Mouse (Mus musculus) megakaryocyte, embryonic 14.5 days (primary cell): ENCODE results near the gene Pds5a. TPM values are rescaled to one million over a fixed set of nuclear protein-coding genes. Genes with fewer than 3 reads are reported as not detected.

Source experiments
- H3K27me3 ChIP-seq: replicated peaks from 2 replicates; pipeline ENCODE3; 2012; ENCODE audit warnings: inconsistent platforms
- H3K36me3 ChIP-seq: replicated peaks from 2 replicates; pipeline ENCODE3; 2012; ENCODE audit warnings: low read length, inconsistent platforms, mixed read lengths
- H3K4me1 ChIP-seq: 2 replicates; pipeline ENCODE4 v1.6.1; 2012; ENCODE audit warnings: inconsistent platforms
- H3K4me3 ChIP-seq: replicated peaks from 2 replicates; pipeline ENCODE3; 2012; ENCODE audit warnings: moderate library complexity, mild to moderate bottlenecking, inconsistent platforms
- H3K9me3 ChIP-seq: 2 replicates; pipeline ENCODE4 v1.6.1; 2012; ENCODE audit warnings: inconsistent platforms
- FLI1 ChIP-seq: IDR thresholded peaks from 2 replicates; pipeline ENCODE4 v1.6.1; 2012; ENCODE audit warnings: low read length, inconsistent platforms, mixed read lengths
- GATA1 ChIP-seq: IDR thresholded peaks from 3 replicates; pipeline ENCODE4 v1.6.1; 2012; ENCODE audit warnings: mixed read lengths, low read length, inconsistent platforms, borderline replicate concordance
- polyA plus RNA-seq: library from polyadenylated mRNA; stranded (reverse); fragments of >175 nt; gene quantifications from 2 replicates; pipeline ENCODE4 v1.2.3, GENCODE M21; 2012; ENCODE audit warnings: low replicate concordance; ENCODE audit not compliant: insufficient read depth

Pds5a gene
- polyA plus RNA-seq, 1 experiment, result 1.8 TPM

DNA sequence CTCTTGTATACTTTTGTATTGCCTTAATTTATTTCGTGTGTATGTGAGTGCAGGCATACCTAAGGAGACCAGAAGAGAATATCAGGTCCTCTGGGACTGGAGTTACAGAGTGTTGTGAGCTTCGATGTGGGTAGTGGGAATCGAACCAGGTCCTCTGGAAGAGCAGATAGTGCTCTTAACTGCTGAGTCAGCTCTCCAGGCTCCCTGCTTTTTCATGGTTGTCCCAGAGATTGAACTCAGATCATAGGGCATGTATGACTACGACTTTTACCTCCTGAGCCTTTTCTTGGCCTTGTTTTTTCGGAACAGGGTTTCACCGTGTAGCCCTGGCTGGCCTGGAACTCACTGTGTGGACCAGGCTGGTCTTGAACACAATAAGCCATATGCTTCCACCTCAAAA, 17.0 kb upstream of the Pds5a start:
- no peaks in the 10 kb centered on the region for H3K27me3 ChIP-seq
- no peak for TF ChIP-seq GATA1
- no peak for TF ChIP-seq FLI1
- peaks cover 3% of the 10 kb centered on the region for H3K36me3 ChIP-seq
- peaks cover 31% of the 10 kb centered on the region for H3K4me1 ChIP-seq
- H3K9me3 ChIP-seq, result no peaks in the 10 kb centered on the region
- H3K4me3 ChIP-seq, result no peak overlapping the region

DNA sequence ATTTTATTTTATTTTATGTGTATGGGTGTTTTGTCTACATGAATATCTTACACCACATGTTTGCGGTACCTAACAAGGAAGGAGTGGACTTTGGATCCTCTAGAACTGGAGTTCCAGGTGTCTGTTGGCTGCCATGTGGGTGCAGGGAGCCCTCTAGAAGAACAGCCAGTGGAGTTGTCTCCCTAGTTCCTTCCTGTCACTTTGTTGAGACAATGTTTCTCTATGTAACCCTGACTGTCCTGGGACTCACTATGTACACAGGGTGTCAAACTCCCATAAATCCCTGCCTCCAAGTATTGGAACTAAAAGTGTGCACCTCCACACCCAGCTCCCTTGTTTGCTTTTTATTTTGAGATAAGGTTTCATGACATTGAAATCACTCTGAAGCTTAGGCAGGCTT, 13.4 kb upstream of the Pds5a start:
- Histone ChIP-seq H3K4me1 (peaks cover 22% of the 10 kb centered on the region), H3K36me3 (no peaks in the 10 kb centered on the region), H3K4me3 (no peak overlapping the region), H3K9me3 (no peaks in the 10 kb centered on the region), H3K27me3 (no peaks in the 10 kb centered on the region)
- TF ChIP-seq GATA1 (no peak), FLI1 (no peak)

DNA sequence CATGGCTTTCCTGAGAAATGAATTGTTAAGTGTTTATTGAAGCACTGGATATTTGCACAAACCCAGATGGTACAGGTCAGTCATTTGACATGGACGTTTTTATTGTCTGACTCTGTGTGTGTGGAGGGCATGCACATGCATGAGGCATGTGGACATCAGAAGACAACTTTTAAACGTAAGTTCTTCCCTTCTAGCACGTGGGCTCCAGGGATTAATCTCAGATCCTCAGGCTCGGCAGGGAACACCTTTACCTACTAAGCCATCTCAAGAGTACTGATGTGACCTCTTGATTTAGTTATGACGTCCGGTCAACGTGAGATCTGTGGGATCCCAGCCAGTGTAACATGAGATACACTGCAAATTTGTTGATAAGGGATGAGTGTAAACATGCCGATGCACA, 12.2 kb upstream of the Pds5a start:
- no peaks in the 10 kb centered on the region for H3K9me3 ChIP-seq
- H3K4me3 ChIP-seq, result no peak overlapping the region
- no peak for TF ChIP-seq FLI1
- TF ChIP-seq GATA1, result no peak
- H3K27me3 ChIP-seq, result no peaks in the 10 kb centered on the region
- peaks cover 29% of the 10 kb centered on the region for H3K4me1 ChIP-seq
- H3K36me3 ChIP-seq, result no peaks in the 10 kb centered on the region

DNA sequence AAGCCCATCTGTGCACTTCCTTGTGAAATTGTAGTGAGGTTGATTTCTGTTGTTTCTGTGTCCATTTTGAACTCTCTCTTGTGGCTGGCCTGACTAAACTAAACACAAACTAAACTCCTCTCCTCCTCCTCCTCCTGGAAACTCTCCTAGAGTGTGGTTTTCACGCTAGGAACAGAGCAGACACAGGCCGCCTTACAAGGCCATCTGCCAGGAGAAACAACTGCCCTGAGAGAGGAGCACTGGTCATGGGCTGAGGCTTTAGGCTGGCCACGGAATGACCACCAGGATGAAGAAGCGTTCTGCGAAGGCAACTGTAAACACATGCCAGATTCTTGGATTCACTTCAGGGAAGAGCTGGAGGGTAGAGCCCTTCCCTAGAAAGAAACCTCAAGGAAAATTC, 8.9 kb upstream of the Pds5a start:
- H3K36me3 ChIP-seq, result no peaks in the 10 kb centered on the region
- H3K4me1 ChIP-seq, result peaks cover 39% of the 10 kb centered on the region
- H3K27me3 ChIP-seq, result no peaks in the 10 kb centered on the region
- H3K4me3 ChIP-seq, result no peak overlapping the region
- no peaks in the 10 kb centered on the region for H3K9me3 ChIP-seq
- TF ChIP-seq GATA1 (no peak), FLI1 (no peak)

DNA sequence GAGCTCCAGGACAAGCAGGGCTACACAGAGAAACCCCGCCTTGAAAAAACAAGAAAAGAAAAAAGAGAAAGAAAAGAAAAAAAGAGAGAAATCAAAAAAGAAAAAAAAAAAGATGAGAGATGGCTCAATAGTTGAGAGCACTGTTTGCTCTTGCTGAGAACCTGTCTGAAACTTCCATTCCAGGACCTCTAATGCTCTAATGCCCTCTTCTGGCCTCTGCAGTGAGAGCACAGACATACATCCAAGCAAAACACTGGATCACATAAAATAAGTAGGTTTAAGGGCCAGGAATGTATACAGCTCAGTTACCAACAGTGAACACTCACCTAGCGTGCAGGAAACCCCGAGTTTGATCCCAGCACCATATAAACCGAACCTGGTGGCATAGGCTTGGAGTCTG, 8.1 kb upstream of the Pds5a start:
- no peak overlapping the region for H3K4me3 ChIP-seq
- no peaks in the 10 kb centered on the region for H3K9me3 ChIP-seq
- no peaks in the 10 kb centered on the region for H3K36me3 ChIP-seq
- H3K27me3 ChIP-seq, result no peaks in the 10 kb centered on the region
- TF ChIP-seq GATA1 (no peak), FLI1 (no peak)
- H3K4me1 ChIP-seq, result peaks cover 35% of the 10 kb centered on the region

DNA sequence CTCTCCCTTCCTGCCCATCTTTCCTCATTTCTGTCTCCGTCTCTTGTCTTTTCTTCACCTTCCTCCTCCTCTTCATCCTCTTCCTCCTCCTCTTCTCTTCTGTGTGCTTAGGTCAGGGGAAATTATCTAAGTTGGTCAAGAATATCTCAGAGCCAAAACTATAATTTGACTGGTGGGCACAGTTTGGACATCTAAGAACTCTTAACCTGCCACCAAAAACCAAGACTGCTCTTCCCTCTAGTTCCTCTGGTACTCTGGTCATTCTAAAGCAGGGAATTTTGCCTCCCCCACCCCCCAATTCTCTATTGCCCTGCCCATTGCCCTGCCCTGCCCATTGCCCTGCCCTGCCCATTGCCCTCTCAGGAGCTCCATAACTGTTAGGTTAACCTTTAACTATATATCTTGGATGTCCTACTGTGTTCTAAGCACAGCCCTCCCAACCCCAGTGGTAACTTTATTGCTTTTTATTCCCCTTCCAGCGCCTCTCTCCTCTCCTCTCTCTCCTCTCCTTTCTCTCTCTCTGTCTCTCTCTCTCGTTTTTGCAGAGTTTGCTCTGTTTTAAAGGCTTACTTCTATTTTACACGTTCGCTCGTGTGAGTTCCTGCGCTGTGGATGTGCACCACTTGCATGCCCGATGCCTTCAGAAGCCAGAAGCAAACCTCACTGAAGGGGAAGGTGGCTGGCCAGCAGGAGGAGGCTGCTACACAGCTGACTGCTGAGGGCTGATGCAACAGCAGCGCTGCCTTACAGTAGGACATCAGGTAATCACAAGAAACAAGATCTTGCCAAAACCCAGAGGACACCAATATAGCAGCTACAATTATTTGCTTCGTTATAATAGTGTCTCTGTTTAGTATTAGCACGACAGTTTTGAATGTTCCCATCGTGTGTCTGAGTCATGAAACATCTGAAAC, 6.9 kb upstream of the Pds5a start:
- TF ChIP-seq GATA1 (no peak), FLI1 (no peak)
- H3K4me1 ChIP-seq, result peaks cover 30% of the 10 kb centered on the region
- H3K36me3 ChIP-seq, result no peaks in the 10 kb centered on the region
- H3K27me3 ChIP-seq, result no peaks in the 10 kb centered on the region
- no peak overlapping the region for H3K4me3 ChIP-seq
- no peaks in the 10 kb centered on the region for H3K9me3 ChIP-seq

DNA sequence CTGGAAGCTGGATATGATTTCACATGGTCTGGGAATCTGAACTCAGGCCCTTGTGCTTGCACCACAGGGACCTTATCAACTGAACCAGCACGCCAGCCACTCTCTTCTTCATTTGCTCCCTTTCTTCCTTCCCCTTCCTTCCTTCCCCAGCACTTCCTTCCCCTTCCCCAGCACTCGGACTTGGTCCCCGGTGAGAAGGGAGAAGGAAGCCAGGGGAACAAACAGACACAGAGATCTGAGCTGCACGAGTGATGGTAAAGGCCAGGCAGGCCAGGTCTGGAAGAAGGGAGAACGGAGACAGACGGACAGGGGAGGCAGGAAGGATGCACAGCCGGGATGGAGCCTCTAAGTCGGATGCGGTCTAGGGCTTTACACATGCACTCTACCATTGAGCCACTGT, 5.2 kb upstream of the Pds5a start:
- Histone ChIP-seq H3K9me3 (no peaks in the 10 kb centered on the region), H3K36me3 (no peaks in the 10 kb centered on the region), H3K4me1 (peaks cover 39% of the 10 kb centered on the region), H3K27me3 (no peaks in the 10 kb centered on the region), H3K4me3 (peak overlapping the region; percentile 53)
- TF ChIP-seq FLI1, result no peak
- TF ChIP-seq GATA1, result no peak

DNA sequence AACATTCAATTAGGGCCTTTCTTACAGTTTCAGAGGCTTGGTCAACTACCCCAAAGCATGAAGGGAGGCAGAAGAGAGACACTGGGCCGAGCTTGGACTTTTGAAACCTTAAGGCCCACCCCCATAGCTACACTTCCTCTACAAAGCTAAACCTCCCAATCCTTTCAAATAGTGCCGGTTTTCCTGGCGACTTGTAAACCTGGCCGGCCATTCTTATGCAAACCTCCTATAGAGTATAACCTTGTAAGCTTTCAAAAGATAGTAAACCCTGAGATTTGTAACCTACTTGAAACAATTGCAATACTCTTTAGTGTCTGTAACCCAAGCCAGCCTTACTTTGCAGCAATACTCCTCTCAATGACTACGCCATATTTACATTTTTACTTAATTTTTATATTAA, 2.0 kb upstream of the Pds5a start:
- H3K9me3 ChIP-seq, result no peaks in the 10 kb centered on the region
- peaks cover 35% of the 10 kb centered on the region for H3K4me1 ChIP-seq
- peaks cover 7% of the 10 kb centered on the region for H3K36me3 ChIP-seq
- no peaks in the 10 kb centered on the region for H3K27me3 ChIP-seq
- H3K4me3 ChIP-seq, result no peak overlapping the region
- TF ChIP-seq FLI1, result no peak
- TF ChIP-seq GATA1, result no peak

DNA sequence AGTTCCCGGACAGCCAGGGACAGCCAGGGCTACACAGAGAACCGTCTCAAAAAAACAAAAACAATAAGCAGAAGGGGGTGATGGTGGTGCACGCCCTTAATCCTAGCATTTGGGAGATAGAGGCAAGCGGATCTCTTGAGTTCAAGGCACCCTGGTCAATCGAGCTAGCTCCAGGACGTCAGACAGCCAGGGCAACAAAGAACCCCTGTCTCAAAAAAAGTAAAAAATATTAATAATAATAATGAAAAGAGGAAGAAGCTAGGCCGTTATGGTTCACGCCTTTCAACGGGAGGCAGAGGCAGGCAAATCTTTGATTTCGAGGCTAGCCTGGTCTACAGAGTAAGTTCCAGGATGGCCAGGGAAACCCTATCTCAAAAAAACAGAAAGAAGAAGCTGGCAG, 1.1 kb upstream of the Pds5a start:
- Histone ChIP-seq H3K9me3 (no peaks in the 10 kb centered on the region), H3K4me3 (peak overlapping the region; percentile 95), H3K4me1 (peaks cover 37% of the 10 kb centered on the region), H3K27me3 (no peaks in the 10 kb centered on the region), H3K36me3 (peaks cover 15% of the 10 kb centered on the region)
- TF ChIP-seq GATA1, result no peak
- TF ChIP-seq FLI1, result no peak

DNA sequence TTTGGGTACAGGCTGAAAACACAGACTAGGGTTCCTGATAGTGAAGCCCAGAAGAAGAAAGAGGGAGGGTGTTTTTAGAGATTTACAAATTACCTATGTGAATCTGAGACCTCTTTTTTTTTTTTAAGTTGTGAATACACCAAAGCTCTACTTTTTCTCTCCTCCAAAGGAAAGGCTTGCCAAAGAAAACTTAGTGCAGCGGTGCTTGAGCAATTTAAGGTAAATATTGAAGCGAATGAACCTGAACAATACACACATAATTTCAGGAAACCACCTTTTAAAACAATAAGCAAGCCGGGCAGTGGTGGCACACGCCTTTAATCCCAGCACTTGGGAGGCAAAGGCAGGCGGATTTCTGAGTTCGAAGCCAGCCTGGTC, 675 bp upstream of the Pds5a start:
- Histone ChIP-seq H3K9me3 (no peaks in the 10 kb centered on the region), H3K4me3 (peak overlapping the region; percentile 95), H3K36me3 (peaks cover 18% of the 10 kb centered on the region), H3K27me3 (no peaks in the 10 kb centered on the region), H3K4me1 (peaks cover 40% of the 10 kb centered on the region)
- TF ChIP-seq GATA1 (no peak), FLI1 (no peak)
